8 mouse cellular contexts compared by ENCODE assay signal in genomic region chr11:3451701-3452163, GRCm38 (mm10). TPM values are rescaled to one million over a fixed set of nuclear protein-coding genes. Genes with fewer than 3 reads are reported as not detected.
DNase-seq lines count a peak whose midpoint lies in the region; ATAC-seq and TF ChIP-seq lines count a peak whose summit lies in the region.

No protein-coding gene starts in this region.

- H3K4me2 ChIP-seq in kidney, embryonic 16.5 days (replicated peaks; ENCODE audit: low read depth, low read length) = peak overlapping the region; percentile 75
- peak overlapping the region; percentile 81 for H3K4me2 ChIP-seq in liver, embryonic 11.5 days
- H3K4me2 ChIP-seq in midbrain, postnatal 0 days (ENCODE audit: low read depth, low read length, poor library complexity, severe bottlenecking) = peak overlapping the region; percentile 79

- WGBS in kidney, embryonic 16.5 days = under 1% methylated on average over 20 of the region's 20 CpGs
- WGBS in hindbrain, embryonic 10.5 days = 2% methylated on average over 20 of the region's 20 CpGs
- WGBS in liver, embryonic 11.5 days = 1% methylated on average over 20 of the region's 20 CpGs
- WGBS in midbrain, postnatal 0 days = under 1% methylated on average over 20 of the region's 20 CpGs

- H3K9me3 ChIP-seq in kidney, embryonic 16.5 days (ENCODE audit: low read length) = no peaks in the 10 kb centered on the region
- H3K9me3 ChIP-seq in G1E (replicated peaks) = no peaks in the 10 kb centered on the region
- H3K9me3 ChIP-seq in hindbrain, embryonic 10.5 days = no peaks in the 10 kb centered on the region
- H3K9me3 ChIP-seq in liver, embryonic 11.5 days (ENCODE audit: control insufficient read depth, low read length) = no peaks in the 10 kb centered on the region
- no peaks in the 10 kb centered on the region for H3K9me3 ChIP-seq in midbrain, postnatal 0 days (ENCODE audit: low read length)

- TF ChIP-seq CTCF in G1E (IDR thresholded peaks at IDR 0.05; ENCODE audit: low read depth, low read length) = no peak
- TF ChIP-seq CTCF in midbrain, postnatal 0 days (IDR thresholded peaks at IDR 0.05) = no peak

- no peak for DNase-seq in kidney, postnatal 14 days
- peak; percentile 23 for DNase-seq in G1E (ENCODE audit: low spot score)
- peak; percentile 44 for DNase-seq in embryo, embryonic 10.5 days (ENCODE audit: low spot score)
- DNase-seq in hindbrain, embryonic 10.5 days (ENCODE audit: low spot score) = peak; percentile 53
- peak; percentile 37 for DNase-seq in liver, embryonic 11.5 days (ENCODE audit: low spot score)
- no peak for DNase-seq in midbrain, postnatal 0 days (ENCODE audit: low spot score)
- no peak for DNase-seq in frontal cortex, postnatal 10 days (ENCODE audit: low spot score in 2 of 2)

- no peaks in the 10 kb centered on the region for H3K27me3 ChIP-seq in kidney, embryonic 16.5 days (ENCODE audit: insufficient read depth, low read length)
- H3K27me3 ChIP-seq in G1E (ENCODE audit: insufficient read depth, low read length) = no peaks in the 10 kb centered on the region
- H3K27me3 ChIP-seq in hindbrain, embryonic 10.5 days (ENCODE audit: insufficient read depth, poor library complexity, severe bottlenecking) = no peaks in the 10 kb centered on the region
- no peaks in the 10 kb centered on the region for H3K27me3 ChIP-seq in liver, embryonic 11.5 days (replicated peaks; ENCODE audit: control insufficient read depth, insufficient read depth, low read length)
- H3K27me3 ChIP-seq in midbrain, postnatal 0 days (ENCODE audit: insufficient read depth, low read length) = no peaks in the 10 kb centered on the region

- H3K27ac ChIP-seq in kidney, embryonic 16.5 days (ENCODE audit: low read length) = peak overlapping the region; percentile 88
- peak overlapping the region; percentile 91 for H3K27ac ChIP-seq in hindbrain, embryonic 10.5 days
- peak overlapping the region; percentile 47 for H3K27ac ChIP-seq in liver, embryonic 11.5 days (ENCODE audit: low read depth, low read length)
- peak overlapping the region; percentile 84 for H3K27ac ChIP-seq in midbrain, postnatal 0 days (ENCODE audit: low read depth, low read length)

- H3K4me1 ChIP-seq in kidney, embryonic 16.5 days (ENCODE audit: insufficient read depth, low read length) = peaks cover 16% of the 10 kb centered on the region
- peaks cover 49% of the 10 kb centered on the region for H3K4me1 ChIP-seq in G1E (ENCODE audit: insufficient read depth, low read depth, low read length)
- H3K4me1 ChIP-seq in hindbrain, embryonic 10.5 days (replicated peaks) = peaks cover 25% of the 10 kb centered on the region
- H3K4me1 ChIP-seq in liver, embryonic 11.5 days (replicated peaks; ENCODE audit: control insufficient read depth, insufficient read depth, low read length) = peaks cover 9% of the 10 kb centered on the region
- H3K4me1 ChIP-seq in midbrain, postnatal 0 days (ENCODE audit: insufficient read depth, low read length) = peaks cover 11% of the 10 kb centered on the region

- peak overlapping the region; percentile 73 for H3K4me3 ChIP-seq in kidney, embryonic 16.5 days (ENCODE audit: low read length)
- peak overlapping the region; percentile 87 for H3K4me3 ChIP-seq in G1E (ENCODE audit: low read depth, low read length)
- H3K4me3 ChIP-seq in hindbrain, embryonic 10.5 days = peak overlapping the region; percentile 88
- peak overlapping the region; percentile 73 for H3K4me3 ChIP-seq in liver, embryonic 11.5 days (ENCODE audit: low read depth, low read length)
- peak overlapping the region; percentile 86 for H3K4me3 ChIP-seq in midbrain, postnatal 0 days (ENCODE audit: low read depth, low read length)

- H3K36me3 ChIP-seq in kidney, embryonic 16.5 days (ENCODE audit: insufficient read depth, low read length) = no peaks in the 10 kb centered on the region; the same call in 1 of the 2 replicates
- peaks cover 33% of the 10 kb centered on the region for H3K36me3 ChIP-seq in G1E (replicated peaks)
- H3K36me3 ChIP-seq in hindbrain, embryonic 10.5 days = peaks cover 24% of the 10 kb centered on the region
- peaks cover 2% of the 10 kb centered on the region; the same call in 1 of the 2 replicates for H3K36me3 ChIP-seq in liver, embryonic 11.5 days (ENCODE audit: control insufficient read depth, insufficient read depth, low read length)
- H3K36me3 ChIP-seq in midbrain, postnatal 0 days (ENCODE audit: insufficient read depth, low read length) = no peaks in the 10 kb centered on the region

- ATAC-seq in kidney, embryonic 16.5 days (ENCODE audit: low FRiP score, low TSS enrichment) = peak; percentile 62; the same call in 1 of the 2 replicates
- ATAC-seq in G1E (ENCODE audit: extremely low read depth, insufficient number of reproducible peaks, low FRiP score, poor library complexity, severe bottlenecking) = no peak
- peak; percentile 33 for ATAC-seq in liver, embryonic 11.5 days (replicated peaks; ENCODE audit: low FRiP score)
- ATAC-seq in midbrain, postnatal 0 days (ENCODE audit: low FRiP score) = peak; percentile 65

- peak overlapping the region; percentile 82 for H3K9ac ChIP-seq in kidney, embryonic 16.5 days (replicated peaks; ENCODE audit: low read length)
- peak overlapping the region; percentile 75 for H3K9ac ChIP-seq in liver, embryonic 11.5 days (ENCODE audit: low read depth, low read length)
- peak overlapping the region; percentile 74 for H3K9ac ChIP-seq in midbrain, postnatal 0 days (replicated peaks; ENCODE audit: low read length, poor library complexity, severe bottlenecking)

RNA-seq across cellular contexts. Expression of gene Rnf185, which starts 0.4 kb away (rescaled TPM):
- polyA plus RNA-seq in kidney, embryonic 16.5 days (2015; fragmentation: Nextera tagmentation; extraction: Ambion mirVana) = 45.5 and 47.0 TPM in 2 replicates
- total RNA-seq in G1E (2014; fragmentation: Nextera tagmentation) = 17.4 and 22.7 TPM in 2 replicates
- total RNA-seq in G1E (2017) = 13.4 and 13.8 TPM in 2 replicates
- polyA plus RNA-seq in G1E (2012) = 2.1 and 2.7 TPM in 2 replicates
- 42.1 and 44.5 TPM in 2 replicates for polyA plus RNA-seq in hindbrain, embryonic 10.5 days (2016; fragmentation: Nextera tagmentation; extraction: Ambion mirVana)
- polyA plus RNA-seq in liver, embryonic 11.5 days (2014; fragmentation: Nextera tagmentation; extraction: Ambion mirVana) = 20.6 and 22.2 TPM in 2 replicates
- 43.6 and 46.8 TPM in 2 replicates for total RNA-seq in midbrain, postnatal 0 days (2014; rRNA removed)
- 36.9 and 39.6 TPM in 2 replicates for polyA plus RNA-seq in midbrain, postnatal 0 days (2015; fragmentation: Nextera tagmentation; extraction: Ambion mirVana)

RNA-seq across cellular contexts. Expression of gene Pla2g3, which starts 36.4 kb away (rescaled TPM):
- polyA plus RNA-seq in kidney, embryonic 16.5 days (2015; fragmentation: Nextera tagmentation; extraction: Ambion mirVana) = 0.32 and 0.56 TPM in 2 replicates
- total RNA-seq in G1E (2014; fragmentation: Nextera tagmentation) (not detected in 2 replicates), G1E (2017) (0.11 TPM in 1 of 2 replicates, not detected in the other)
- polyA plus RNA-seq in G1E (2012) = not detected in 2 replicates
- polyA plus RNA-seq in hindbrain, embryonic 10.5 days (2016; fragmentation: Nextera tagmentation; extraction: Ambion mirVana) = 0.99 and 1.5 TPM in 2 replicates
- 0.27 TPM in 2 replicates for polyA plus RNA-seq in liver, embryonic 11.5 days (2014; fragmentation: Nextera tagmentation; extraction: Ambion mirVana)
- 27.4 and 33.1 TPM in 2 replicates for total RNA-seq in midbrain, postnatal 0 days (2014; rRNA removed)
- 15.4 and 20.1 TPM in 2 replicates for polyA plus RNA-seq in midbrain, postnatal 0 days (2015; fragmentation: Nextera tagmentation; extraction: Ambion mirVana)

RNA-seq across cellular contexts. Expression of gene Limk2, which starts 42.7 kb away (rescaled TPM):
- polyA plus RNA-seq in kidney, embryonic 16.5 days (2015; fragmentation: Nextera tagmentation; extraction: Ambion mirVana) = 45.8 and 49.5 TPM in 2 replicates
- total RNA-seq in G1E (2014; fragmentation: Nextera tagmentation) = 47.1 and 49.6 TPM in 2 replicates
- 33.0 and 38.9 TPM in 2 replicates for total RNA-seq in G1E (2017)
- polyA plus RNA-seq in G1E (2012) = 44.9 and 46.1 TPM in 2 replicates
- polyA plus RNA-seq in hindbrain, embryonic 10.5 days (2016; fragmentation: Nextera tagmentation; extraction: Ambion mirVana) = 62.0 and 82.2 TPM in 2 replicates
- 37.4 and 37.7 TPM in 2 replicates for polyA plus RNA-seq in liver, embryonic 11.5 days (2014; fragmentation: Nextera tagmentation; extraction: Ambion mirVana)
- 250 and 290 TPM in 2 replicates for total RNA-seq in midbrain, postnatal 0 days (2014; rRNA removed)
- polyA plus RNA-seq in midbrain, postnatal 0 days (2015; fragmentation: Nextera tagmentation; extraction: Ambion mirVana) = 134 and 149 TPM in 2 replicates

RNA-seq across cellular contexts. Expression of gene Inpp5j, which starts 52.9 kb away (rescaled TPM):
- 2.8 and 3.1 TPM in 2 replicates for polyA plus RNA-seq in kidney, embryonic 16.5 days (2015; fragmentation: Nextera tagmentation; extraction: Ambion mirVana)
- total RNA-seq in G1E (2014; fragmentation: Nextera tagmentation) (not detected in 2 replicates), G1E (2017) (0.05 and 0.06 TPM in 2 replicates)
- polyA plus RNA-seq in G1E (2012) = not detected in 2 replicates
- 0.21 and 0.37 TPM in 2 replicates for polyA plus RNA-seq in hindbrain, embryonic 10.5 days (2016; fragmentation: Nextera tagmentation; extraction: Ambion mirVana)
- 0.45 and 0.52 TPM in 2 replicates for polyA plus RNA-seq in liver, embryonic 11.5 days (2014; fragmentation: Nextera tagmentation; extraction: Ambion mirVana)
- total RNA-seq in midbrain, postnatal 0 days (2014; rRNA removed) = 10.5 and 10.6 TPM in 2 replicates
- polyA plus RNA-seq in midbrain, postnatal 0 days (2015; fragmentation: Nextera tagmentation; extraction: Ambion mirVana) = 17.3 and 19.3 TPM in 2 replicates

Comparison
In these comparisons a context has a peak if more than half of its experiments do, and no peak if none do; other contexts are left out.
1. DNase-seq: peak in G1E (single experiment), embryo, embryonic 10.5 days (single experiment), hindbrain, embryonic 10.5 days (single experiment) and liver, embryonic 11.5 days (single experiment); none in kidney, postnatal 14 days (single experiment), midbrain, postnatal 0 days (single experiment) and frontal cortex, postnatal 10 days (0 of 2).
2. Peak in every context shown above with its lines, with median percentiles within 50 percentile points of each other: H3K27ac ChIP-seq, H3K4me2 ChIP-seq, H3K4me3 ChIP-seq and H3K9ac ChIP-seq.